9 mouse cellular contexts compared by ENCODE assay signal in genomic region chr17:36825525-36825924, GRCm38 (mm10). TPM values are rescaled to one million over a fixed set of nuclear protein-coding genes. Genes with fewer than 3 reads are reported as not detected.
DNase-seq lines count a peak whose midpoint lies in the region; ATAC-seq and TF ChIP-seq lines count a peak whose summit lies in the region.
"Had no signal": no experiment of that assay in that cellular context is flagged by ENCODE, and none has a peak within 500 bp of the region (broad histone marks: within the 10 kb centered on the region; RNA-seq: fewer than 3 reads in every experiment).

No protein-coding gene starts in this region.

- 24% methylated on average over 4 of the region's 4 CpGs for WGBS in hindbrain, embryonic 15.5 days
- 19% methylated on average over 4 of the region's 4 CpGs for WGBS in hindbrain, embryonic 12.5 days
- WGBS in embryonic facial prominence, embryonic 14.5 days, result 30% methylated on average over 4 of the region's 4 CpGs
- 19% methylated on average over 4 of the region's 4 CpGs for WGBS in heart, embryonic 12.5 days

- H3K4me1 ChIP-seq in hindbrain, embryonic 15.5 days (replicated peaks), result no peaks in the 10 kb centered on the region
- no peaks in the 10 kb centered on the region for H3K4me1 ChIP-seq in hindbrain, embryonic 12.5 days
- H3K4me1 ChIP-seq in E14TG2a.4 (replicated peaks; ENCODE audit: low read depth, low read length), result no peaks in the 10 kb centered on the region
- H3K4me1 ChIP-seq in embryonic facial prominence, embryonic 14.5 days (ENCODE audit: control insufficient read depth, insufficient read depth, low read length), result no peaks in the 10 kb centered on the region
- H3K4me1 ChIP-seq in heart, embryonic 12.5 days (replicated peaks), result no peaks in the 10 kb centered on the region

- peak overlapping the region; percentile 48 for H3K4me2 ChIP-seq in hindbrain, embryonic 15.5 days
- H3K4me2 ChIP-seq in hindbrain, embryonic 12.5 days (replicated peaks), result no peak overlapping the region
- no peak overlapping the region for H3K4me2 ChIP-seq in embryonic facial prominence, embryonic 14.5 days (ENCODE audit: low read depth, low read length)
- H3K4me2 ChIP-seq in heart, embryonic 12.5 days, result no peak overlapping the region

- H3K27ac ChIP-seq in hindbrain, embryonic 15.5 days (replicated peaks), result no peak overlapping the region
- no peak overlapping the region for H3K27ac ChIP-seq in hindbrain, embryonic 12.5 days
- H3K27ac ChIP-seq in embryonic facial prominence, embryonic 14.5 days (replicated peaks; ENCODE audit: low read depth, low read length), result no peak overlapping the region
- no peak overlapping the region for H3K27ac ChIP-seq in heart, embryonic 12.5 days (ENCODE audit: poor library complexity, severe bottlenecking)

- peak overlapping the region; percentile 21; the same call in 1 of the 2 replicates for H3K4me3 ChIP-seq in hindbrain, embryonic 15.5 days
- H3K4me3 ChIP-seq in hindbrain, embryonic 12.5 days, result no peak overlapping the region
- H3K4me3 ChIP-seq in E14TG2a.4 (replicated peaks; ENCODE audit: low read length), result no peak overlapping the region
- no peak overlapping the region for H3K4me3 ChIP-seq in embryonic facial prominence, embryonic 14.5 days (ENCODE audit: low read depth, low read length)
- H3K4me3 ChIP-seq in heart, embryonic 12.5 days, result no peak overlapping the region

- peak; percentile 36 for DNase-seq in embryonic facial prominence, embryonic 14.5 days (ENCODE audit: low spot score)
- peak; percentile 77 for DNase-seq in naive thymus-derived CD4-positive, alpha-beta T cell, adult 2 months (ENCODE audit: low read depth)
- DNase-seq in right cerebral cortex, adult 2 months (ENCODE audit: low spot score in 2 of 2), result no peak
- DNase-seq in kidney, postnatal 14 days, result no peak

- H3K9ac ChIP-seq in hindbrain, embryonic 15.5 days, result no peak overlapping the region
- H3K9ac ChIP-seq in hindbrain, embryonic 12.5 days, result no peak overlapping the region
- H3K9ac ChIP-seq in embryonic facial prominence, embryonic 14.5 days (ENCODE audit: low read depth, low read length), result no peak overlapping the region
- H3K9ac ChIP-seq in heart, embryonic 12.5 days, result no peak overlapping the region

- H3K27me3 ChIP-seq in hindbrain, embryonic 15.5 days, result no peaks in the 10 kb centered on the region
- no peaks in the 10 kb centered on the region; the same call in 1 of the 2 replicates for H3K27me3 ChIP-seq in hindbrain, embryonic 12.5 days
- H3K27me3 ChIP-seq in E14TG2a.4 (ENCODE audit: insufficient read depth, low read length), result peaks cover 4% of the 10 kb centered on the region; the same call in 1 of the 2 replicates
- H3K27me3 ChIP-seq in embryonic facial prominence, embryonic 14.5 days (replicated peaks; ENCODE audit: control insufficient read depth, insufficient read depth, low read length), result no peaks in the 10 kb centered on the region
- H3K27me3 ChIP-seq in heart, embryonic 12.5 days (replicated peaks), result no peaks in the 10 kb centered on the region

- no peaks in the 10 kb centered on the region for H3K9me3 ChIP-seq in hindbrain, embryonic 15.5 days
- no peaks in the 10 kb centered on the region for H3K9me3 ChIP-seq in hindbrain, embryonic 12.5 days (replicated peaks)
- no peaks in the 10 kb centered on the region for H3K9me3 ChIP-seq in E14TG2a.4 (ENCODE audit: low read length)
- H3K9me3 ChIP-seq in embryonic facial prominence, embryonic 14.5 days (ENCODE audit: control insufficient read depth, low read length), result no peaks in the 10 kb centered on the region
- no peaks in the 10 kb centered on the region for H3K9me3 ChIP-seq in heart, embryonic 12.5 days (replicated peaks)

- TF ChIP-seq CTCF in E14TG2a.4 (conservative IDR thresholded peaks at IDR 0.05; ENCODE audit: low read length), result peak; percentile 46; the same call in 1 of the 2 replicates

- ATAC-seq in hindbrain, embryonic 15.5 days (ENCODE audit: low FRiP score, low read depth), result peak; percentile 84
- ATAC-seq in hindbrain, embryonic 12.5 days (ENCODE audit: low FRiP score), result no peak; the same call in 1 of the 2 replicates
- peak; percentile 53; the same call in 1 of the 2 replicates for ATAC-seq in embryonic facial prominence, embryonic 14.5 days (ENCODE audit: low read depth)
- ATAC-seq in heart, embryonic 12.5 days (ENCODE audit: insufficient number of reproducible peaks, low FRiP score), result no peak

- H3K36me3 ChIP-seq in hindbrain, embryonic 15.5 days, result no peaks in the 10 kb centered on the region
- no peaks in the 10 kb centered on the region for H3K36me3 ChIP-seq in hindbrain, embryonic 12.5 days
- no peaks in the 10 kb centered on the region for H3K36me3 ChIP-seq in E14TG2a.4 (ENCODE audit: insufficient read depth, low read length)
- no peaks in the 10 kb centered on the region for H3K36me3 ChIP-seq in embryonic facial prominence, embryonic 14.5 days (ENCODE audit: control insufficient read depth, insufficient read depth, low read length)
- no peaks in the 10 kb centered on the region for H3K36me3 ChIP-seq in heart, embryonic 12.5 days

RNA-seq across cellular contexts. Expression of gene Trim26, which starts 11.4 kb away (rescaled TPM):
- polyA plus RNA-seq in hindbrain, embryonic 15.5 days (2015; fragmentation: Nextera tagmentation; extraction: Ambion mirVana), result 49.9 and 50.8 TPM in 2 replicates
- polyA plus RNA-seq in hindbrain, embryonic 12.5 days (2016; fragmentation: Nextera tagmentation; extraction: Ambion mirVana), result 49.8 and 56.4 TPM in 2 replicates
- 28.5 and 31.9 TPM in 2 replicates for polyA plus RNA-seq in embryonic facial prominence, embryonic 14.5 days (2014; fragmentation: Nextera tagmentation; extraction: Ambion mirVana)
- 28.8 and 28.9 TPM in 2 replicates for polyA plus RNA-seq in heart, embryonic 12.5 days (2016; fragmentation: Nextera tagmentation; extraction: Ambion mirVana)

RNA-seq across cellular contexts. Expression of gene H2-M10.6, which starts 13.6 kb away (rescaled TPM):
- not detected in 2 replicates for polyA plus RNA-seq in hindbrain, embryonic 15.5 days (2015; fragmentation: Nextera tagmentation; extraction: Ambion mirVana)
- not detected in 2 replicates for polyA plus RNA-seq in hindbrain, embryonic 12.5 days (2016; fragmentation: Nextera tagmentation; extraction: Ambion mirVana)
- polyA plus RNA-seq in embryonic facial prominence, embryonic 14.5 days (2014; fragmentation: Nextera tagmentation; extraction: Ambion mirVana), result not detected in 2 replicates
- not detected in 2 replicates for polyA plus RNA-seq in heart, embryonic 12.5 days (2016; fragmentation: Nextera tagmentation; extraction: Ambion mirVana)
- polyA plus RNA-seq: neural tube, embryonic 11.5 days had no signal

RNA-seq across cellular contexts. Expression of gene Trim15, which starts 41.5 kb away (rescaled TPM):
- 0.64 and 0.83 TPM in 2 replicates for polyA plus RNA-seq in hindbrain, embryonic 15.5 days (2015; fragmentation: Nextera tagmentation; extraction: Ambion mirVana)
- polyA plus RNA-seq in hindbrain, embryonic 12.5 days (2016; fragmentation: Nextera tagmentation; extraction: Ambion mirVana), result 0.37 and 0.42 TPM in 2 replicates
- 0.10 and 0.15 TPM in 2 replicates for polyA plus RNA-seq in embryonic facial prominence, embryonic 14.5 days (2014; fragmentation: Nextera tagmentation; extraction: Ambion mirVana)
- polyA plus RNA-seq in heart, embryonic 12.5 days (2016; fragmentation: Nextera tagmentation; extraction: Ambion mirVana), result 0.40 and 0.47 TPM in 2 replicates

RNA-seq across cellular contexts. Expression of gene Trim10, which starts 43.8 kb away (rescaled TPM):
- polyA plus RNA-seq in hindbrain, embryonic 15.5 days (2015; fragmentation: Nextera tagmentation; extraction: Ambion mirVana), result 1.4 and 1.7 TPM in 2 replicates
- 7.5 and 8.4 TPM in 2 replicates for polyA plus RNA-seq in hindbrain, embryonic 12.5 days (2016; fragmentation: Nextera tagmentation; extraction: Ambion mirVana)
- polyA plus RNA-seq in embryonic facial prominence, embryonic 14.5 days (2014; fragmentation: Nextera tagmentation; extraction: Ambion mirVana), result 3.6 and 3.7 TPM in 2 replicates
- 23.6 and 27.0 TPM in 2 replicates for polyA plus RNA-seq in heart, embryonic 12.5 days (2016; fragmentation: Nextera tagmentation; extraction: Ambion mirVana)

RNA-seq across cellular contexts. Expression of gene H2-M10.5, which starts 52.8 kb away (rescaled TPM):
- not detected in 2 replicates for polyA plus RNA-seq in hindbrain, embryonic 15.5 days (2015; fragmentation: Nextera tagmentation; extraction: Ambion mirVana)
- not detected in 2 replicates for polyA plus RNA-seq in hindbrain, embryonic 12.5 days (2016; fragmentation: Nextera tagmentation; extraction: Ambion mirVana)
- not detected in 2 replicates for polyA plus RNA-seq in embryonic facial prominence, embryonic 14.5 days (2014; fragmentation: Nextera tagmentation; extraction: Ambion mirVana)
- not detected in 2 replicates for polyA plus RNA-seq in heart, embryonic 12.5 days (2016; fragmentation: Nextera tagmentation; extraction: Ambion mirVana)
- polyA plus RNA-seq: neural tube, embryonic 11.5 days had no signal

Comparison
In these comparisons a context has a peak if more than half of its experiments do, and no peak if none do; other contexts are left out.
1. ATAC-seq: peak in hindbrain, embryonic 15.5 days (single experiment) and embryonic facial prominence, embryonic 14.5 days (single experiment); none in hindbrain, embryonic 12.5 days (single experiment) and heart, embryonic 12.5 days (single experiment).
2. DNase-seq: peak in embryonic facial prominence, embryonic 14.5 days (single experiment) and naive thymus-derived CD4-positive, alpha-beta T cell, adult 2 months (single experiment); none in right cerebral cortex, adult 2 months (0 of 2) and kidney, postnatal 14 days (single experiment).